Mouse (Mus musculus) urinary bladder, postnatal 36 days (tissue): Measurements from ENCODE around the gene Myh15.
"Not testable (repeated sequence)": the region's sequence is repeated elsewhere in the genome, so short reads cannot be mapped to it uniquely, and the experiment has no call there.

Experiments
- DNase-seq, 2 experiments: peaks; one replicate each; pipeline ENCODE4 v3.0.0; 2022; ENCODE audit warnings: low spot score in 2 of 2, mixed read lengths in 1 of 2

Myh15 gene

GRCm38 (mm10) chr16:49057186-49057585 lies at the start of gene Myh15:
Gene Myh15 (plus strand): TSS chr16:49057486.
- DNase-seq, result no peak

- no peak for DNase-seq
Observed at GRCm38 (mm10) chr16:49016620-49017332, 40.5 kb upstream of the Myh15 start.

GRCm38 (mm10) chr16:49035852-49036251 lies 21.4 kb upstream of the Myh15 start:
- no peak for DNase-seq

- DNase-seq, result no peak
Observed at GRCm38 (mm10) chr16:49037771-49038170, 19.5 kb upstream of the Myh15 start.

- no peak for DNase-seq
Observed at GRCm38 (mm10) chr16:49040554-49041221, 16.6 kb upstream of the Myh15 start.

GRCm38 (mm10) chr16:49049214-49049613 lies 8.1 kb upstream of the Myh15 start:
- DNase-seq, result no peak

- no peak for DNase-seq
Observed at GRCm38 (mm10) chr16:49069256-49069963, 12.1 kb downstream of the Myh15 start.

GRCm38 (mm10) chr16:49071316-49071715 lies 14.0 kb downstream of the Myh15 start:
- no peak for DNase-seq

- no peak for DNase-seq
Observed at GRCm38 (mm10) chr16:49128015-49128414, 70.7 kb downstream of the Myh15 start.

GRCm38 (mm10) chr16:49156193-49156592 lies 98.9 kb downstream of the Myh15 start:
- DNase-seq, result no peak

GRCm38 (mm10) chr16:49164349-49165137 lies 107.3 kb downstream of the Myh15 start:
- DNase-seq, result peak; percentile 30 to 31

- no peak for DNase-seq
Observed at GRCm38 (mm10) chr16:49165728-49166127, 108.4 kb downstream of the Myh15 start.

GRCm38 (mm10) chr16:49167325-49167724 lies 110.0 kb downstream of the Myh15 start:
- no peak for DNase-seq

- no peak for DNase-seq
Observed at GRCm38 (mm10) chr16:49175077-49175476, 117.8 kb downstream of the Myh15 start.

GRCm38 (mm10) chr16:49175729-49176395 lies 118.6 kb downstream of the Myh15 start:
- no peak for DNase-seq

GRCm38 (mm10) chr16:49193521-49193920 lies 136.2 kb downstream of the Myh15 start:
- no peak for DNase-seq

GRCm38 (mm10) chr16:49193986-49194385 lies 136.7 kb downstream of the Myh15 start:
- DNase-seq, result no peak

GRCm38 (mm10) chr16:49196290-49196689 lies 139.0 kb downstream of the Myh15 start:
- no peak for DNase-seq

GRCm38 (mm10) chr16:49197951-49198350 lies 140.7 kb downstream of the Myh15 start:
- no peak for DNase-seq

GRCm38 (mm10) chr16:49223733-49224132 lies 166.4 kb downstream of the Myh15 start:
- no peak for DNase-seq

- not testable (repeated sequence) for DNase-seq
Observed at GRCm38 (mm10) chr16:49243517-49243916, 186.2 kb downstream of the Myh15 start.
